Mouse (Mus musculus) hindbrain, embryonic 15.5 days (tissue): ENCODE measurements around the gene Tab2. TPM values are rescaled to one million over a fixed set of nuclear protein-coding genes. Genes with fewer than 3 reads are reported as not detected.

Experiments used
- ATAC-seq: fragments of 200-750 bp; cut with Nextera tagmentation; 2 replicates; pipeline ENCODE4 v1.8.0; 2017; ENCODE audit warnings: low read depth, moderate number of reproducible peaks, moderate TSS enrichment; ENCODE audit not compliant: low FRiP score
- H3K27ac ChIP-seq: fragments of 300-500 bp; sonication (generic); replicated peaks from 2 replicates; pipeline ENCODE4 v1.5.1; 2015; ENCODE audit warnings: mild to moderate bottlenecking, inconsistent platforms
- H3K27me3 ChIP-seq: fragments of 300-500 bp; sonication (generic); 2 replicates; pipeline ENCODE4 v1.6.1; 2015; ENCODE audit warnings: control low read depth, inconsistent platforms
- H3K36me3 ChIP-seq: fragments of 300-500 bp; sonication (generic); 2 replicates; pipeline ENCODE4 v1.6.1; 2015; ENCODE audit warnings: control low read depth, inconsistent platforms
- H3K4me1 ChIP-seq: fragments of 300-500 bp; sonication (generic); replicated peaks from 2 replicates; pipeline ENCODE4 v1.6.1; 2015; ENCODE audit warnings: control low read depth, inconsistent platforms
- H3K4me2 ChIP-seq: fragments of 300-500 bp; sonication (generic); 2 replicates; pipeline ENCODE4 v1.6.1; 2015; ENCODE audit warnings: moderate library complexity, mild to moderate bottlenecking, inconsistent platforms
- H3K4me3 ChIP-seq: fragments of 300-500 bp; sonication (generic); 2 replicates; pipeline ENCODE4 v1.5.1; 2015; ENCODE audit warnings: mild to moderate bottlenecking, inconsistent platforms
- H3K9ac ChIP-seq: fragments of 300-500 bp; sonication (generic); 2 replicates; pipeline ENCODE4 v1.6.1; 2015; ENCODE audit warnings: inconsistent platforms
- H3K9me3 ChIP-seq: fragments of 300-500 bp; sonication (generic); 2 replicates; pipeline ENCODE4 v1.6.1; 2016; ENCODE audit warnings: control low read depth, inconsistent platforms
- WGBS: fragments of 180-500 bp; shearing (Covaris S2); methylation state at CpG from one replicate; pipeline ENCODE4 v1.1.7; 2015; 5-methylcytosine and 5-hydroxymethylcytosine counted together
- polyA plus RNA-seq: library from polyadenylated mRNA; unstranded; fragments of >200 nt; fragmentation: Nextera tagmentation; extraction: Ambion mirVana; gene quantifications from 2 replicates; pipeline ENCODE4 v1.2.1, GENCODE M21; 2015

Gene Tab2
- polyA plus RNA-seq, 1 experiment from 2014 or later: 12.2 TPM

DNA sequence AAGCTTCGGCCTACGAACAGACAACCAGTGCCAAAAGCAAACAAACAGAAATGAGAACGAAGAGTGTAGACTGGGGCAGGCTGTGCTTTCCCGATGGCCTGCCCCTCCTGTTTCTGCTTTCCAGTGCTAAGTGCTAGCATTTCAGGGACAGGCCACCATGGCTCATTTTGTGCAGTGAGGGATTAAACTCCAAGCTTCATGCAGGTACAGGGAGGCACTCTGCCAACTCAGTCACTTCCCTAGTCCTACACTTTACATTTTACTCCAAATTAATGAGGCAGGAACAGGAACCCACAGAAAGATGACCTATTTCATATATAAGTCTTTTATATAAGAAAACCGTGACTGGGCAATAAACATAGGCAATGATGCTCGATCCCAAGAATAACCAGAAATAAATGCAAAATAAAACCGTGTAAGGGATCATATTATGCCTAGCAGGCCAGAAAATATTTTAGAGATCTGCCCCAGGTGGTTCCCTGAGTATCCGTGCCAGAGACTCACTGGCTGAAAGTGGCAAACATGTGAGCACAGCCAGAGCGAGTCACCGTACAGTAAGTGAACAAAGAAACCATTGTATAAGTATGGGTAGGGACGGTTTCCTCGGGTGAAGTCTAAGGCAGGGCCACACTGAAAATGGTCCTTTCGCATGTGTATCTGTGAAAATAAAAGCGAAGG is 94.6 kb downstream of the Tab2 start:
- WGBS: 79% methylated on average over 14 of the region's 14 CpGs
- H3K27ac ChIP-seq: no peak overlapping the region
- no peaks in the 10 kb centered on the region for H3K4me1 ChIP-seq
- no peak overlapping the region for H3K4me3 ChIP-seq
- no peaks in the 10 kb centered on the region for H3K9me3 ChIP-seq
- no peak overlapping the region for H3K9ac ChIP-seq
- ATAC-seq: no peak
- no peak overlapping the region for H3K4me2 ChIP-seq
- H3K36me3 ChIP-seq: no peaks in the 10 kb centered on the region
- H3K27me3 ChIP-seq: peaks cover under 1% of the 10 kb centered on the region; the same call in 1 of the 2 replicates

GRCm38 (mm10) chr10:7860494-7860893 is 95.5 kb downstream of the Tab2 start:
- H3K4me1 ChIP-seq: no peaks in the 10 kb centered on the region
- no peaks in the 10 kb centered on the region for H3K36me3 ChIP-seq
- ATAC-seq: no peak
- H3K27ac ChIP-seq: no peak overlapping the region
- no peak overlapping the region for H3K4me2 ChIP-seq
- WGBS: 93% methylated on average over 7 of the region's 7 CpGs
- no peaks in the 10 kb centered on the region for H3K9me3 ChIP-seq
- H3K4me3 ChIP-seq: no peak overlapping the region
- no peaks in the 10 kb centered on the region for H3K27me3 ChIP-seq
- no peak overlapping the region for H3K9ac ChIP-seq

Other genes with a start within 250 kb of the Tab2 start
- 27.6 and 30.7 TPM in 2 replicates for gene Katna1, start 230.2 kb downstream of the Tab2 start, polyA plus RNA-seq
- gene Ginm1, start 163.4 kb downstream of the Tab2 start, polyA plus RNA-seq: 49.3 and 51.2 TPM in 2 replicates
- 44.6 and 45.4 TPM in 2 replicates for gene Ppil4, start 163.3 kb downstream of the Tab2 start, polyA plus RNA-seq
- 0.21 and 0.22 TPM in 2 replicates for gene Zc3h12d, start 123.8 kb downstream of the Tab2 start, polyA plus RNA-seq